Mouse (Mus musculus): ENCODE data around the gene Dpep1. TPM values are rescaled to one million over a fixed set of nuclear protein-coding genes. Genes with fewer than 3 reads are reported as not detected.

Dpep1 gene
- polyA plus RNA-seq, 2 experiments, result 3.9 to 5.1 TPM

GRCm38 (mm10) chr8:123248596-123248995, 62.6 kb downstream of the Dpep1 start:
- H3K4me2 ChIP-seq (replicated peaks; ENCODE audit: low read depth, low read length, severe bottlenecking), result no peak overlapping the region

GRCm38 (mm10) chr8:123250940-123251339, 64.9 kb downstream of the Dpep1 start:
- no peaks in the 10 kb centered on the region for H3K9me3 ChIP-seq (ENCODE audit: control insufficient read depth, low read length)
- no peak overlapping the region for H3K4me3 ChIP-seq (replicated peaks; ENCODE audit: low read length)
- H3K4me2 ChIP-seq (replicated peaks; ENCODE audit: low read depth, low read length, severe bottlenecking), result no peak overlapping the region
- WGBS, result 95% methylated on average over 5 of the region's 5 CpGs
- DNase-seq (ENCODE audit: low spot score), result no peak
- peaks cover 19% of the 10 kb centered on the region for H3K4me1 ChIP-seq (ENCODE audit: control insufficient read depth, insufficient read depth, low read length)
- no peaks in the 10 kb centered on the region for H3K27me3 ChIP-seq (ENCODE audit: control insufficient read depth, insufficient read depth, low read length)
- H3K27ac ChIP-seq (replicated peaks; ENCODE audit: low read depth, low read length), result no peak overlapping the region
- TF ChIP-seq POLR2A (IDR thresholded peaks at IDR 0.05; ENCODE audit: borderline replicate concordance, extremely low read depth, insufficient read depth, insufficient read length), result no peak
- no peak overlapping the region for H3K9ac ChIP-seq (ENCODE audit: low read depth, low read length, severe bottlenecking)
- H3K36me3 ChIP-seq (ENCODE audit: control insufficient read depth, insufficient read depth, low read length), result peaks cover 61% of the 10 kb centered on the region
- ATAC-seq (ENCODE audit: low FRiP score, low read depth), result no peak

More at GRCm38 (mm10) chr8:123248596-123248995, 62.6 kb downstream of the Dpep1 start:
- ATAC-seq (ENCODE audit: low FRiP score, low read depth) (no peak), DNase-seq (ENCODE audit: low spot score) (no peak)
- H3K4me3 ChIP-seq (replicated peaks; ENCODE audit: low read length), result no peak overlapping the region
- no peaks in the 10 kb centered on the region for H3K9me3 ChIP-seq (ENCODE audit: control insufficient read depth, low read length)
- no peak overlapping the region for H3K9ac ChIP-seq (ENCODE audit: low read depth, low read length, severe bottlenecking)
- WGBS, result 89% methylated on average over 8 of the region's 8 CpGs
- peaks cover 79% of the 10 kb centered on the region for H3K36me3 ChIP-seq (ENCODE audit: control insufficient read depth, insufficient read depth, low read length)
- H3K4me1 ChIP-seq (ENCODE audit: control insufficient read depth, insufficient read depth, low read length), result peaks cover 10% of the 10 kb centered on the region
- no peak for TF ChIP-seq POLR2A (IDR thresholded peaks at IDR 0.05; ENCODE audit: borderline replicate concordance, extremely low read depth, insufficient read depth, insufficient read length)
- no peak overlapping the region for H3K27ac ChIP-seq (replicated peaks; ENCODE audit: low read depth, low read length)
- H3K27me3 ChIP-seq (ENCODE audit: control insufficient read depth, insufficient read depth, low read length), result no peaks in the 10 kb centered on the region

Other genes with a start within 250 kb of the Dpep1 start
- gene Ankrd11, start 144.0 kb upstream of the Dpep1 start, polyA plus RNA-seq (2012; rRNA removed), result 65.3 and 71.3 TPM in 2 replicates
- gene Ankrd11, start 144.0 kb upstream of the Dpep1 start, polyA plus RNA-seq (2014; fragmentation: Nextera tagmentation; extraction: Ambion mirVana), result 83.7 and 102 TPM in 2 replicates
- 88.7 and 90.0 TPM in 2 replicates for gene Spg7, start 123.3 kb upstream of the Dpep1 start, polyA plus RNA-seq (2012; rRNA removed)
- 34.8 and 37.5 TPM in 2 replicates for gene Spg7, start 123.3 kb upstream of the Dpep1 start, polyA plus RNA-seq (2014; fragmentation: Nextera tagmentation; extraction: Ambion mirVana)
- 2,823 and 3,226 TPM in 2 replicates for gene Rpl13, start 83.9 kb upstream of the Dpep1 start, polyA plus RNA-seq (2012; rRNA removed)
- gene Rpl13, start 83.9 kb upstream of the Dpep1 start, polyA plus RNA-seq (2014; fragmentation: Nextera tagmentation; extraction: Ambion mirVana), result 1,836 and 1,953 TPM in 2 replicates
- 2.6 and 3.0 TPM in 2 replicates for gene Cpne7, start 68.9 kb upstream of the Dpep1 start, polyA plus RNA-seq (2012; rRNA removed)
- 0.50 and 0.86 TPM in 2 replicates for gene Cpne7, start 68.9 kb upstream of the Dpep1 start, polyA plus RNA-seq (2014; fragmentation: Nextera tagmentation; extraction: Ambion mirVana)
- 43.7 and 50.4 TPM in 2 replicates for gene Sult5a1, start 27.9 kb upstream of the Dpep1 start, polyA plus RNA-seq (2012; rRNA removed)
- gene Sult5a1, start 27.9 kb upstream of the Dpep1 start, polyA plus RNA-seq (2014; fragmentation: Nextera tagmentation; extraction: Ambion mirVana), result 31.7 and 33.2 TPM in 2 replicates
- gene Chmp1a, start 26.5 kb downstream of the Dpep1 start, polyA plus RNA-seq (2012; rRNA removed), result 93.6 and 110 TPM in 2 replicates
- 128 and 130 TPM in 2 replicates for gene Chmp1a, start 26.5 kb downstream of the Dpep1 start, polyA plus RNA-seq (2014; fragmentation: Nextera tagmentation; extraction: Ambion mirVana)
- 4.9 and 6.0 TPM in 2 replicates for gene Spata33, start 26.6 kb downstream of the Dpep1 start, polyA plus RNA-seq (2012; rRNA removed)
- gene Spata33, start 26.6 kb downstream of the Dpep1 start, polyA plus RNA-seq (2014; fragmentation: Nextera tagmentation; extraction: Ambion mirVana), result 4.0 and 6.6 TPM in 2 replicates
- gene Cdk10, start 38.6 kb downstream of the Dpep1 start, polyA plus RNA-seq (2012; rRNA removed), result 128 and 131 TPM in 2 replicates
- gene Cdk10, start 38.6 kb downstream of the Dpep1 start, polyA plus RNA-seq (2014; fragmentation: Nextera tagmentation; extraction: Ambion mirVana), result 32.9 and 39.9 TPM in 2 replicates
- 3.0 and 4.6 TPM in 2 replicates for gene Spata2l, start 50.0 kb downstream of the Dpep1 start, polyA plus RNA-seq (2012; rRNA removed)
- gene Spata2l, start 50.0 kb downstream of the Dpep1 start, polyA plus RNA-seq (2014; fragmentation: Nextera tagmentation; extraction: Ambion mirVana), result 4.6 and 5.4 TPM in 2 replicates
- 44.2 and 52.5 TPM in 2 replicates for gene Zfp276, start 68.0 kb downstream of the Dpep1 start, polyA plus RNA-seq (2012; rRNA removed)
- gene Zfp276, start 68.0 kb downstream of the Dpep1 start, polyA plus RNA-seq (2014; fragmentation: Nextera tagmentation; extraction: Ambion mirVana), result 19.9 and 27.9 TPM in 2 replicates
- gene Vps9d1, start 68.1 kb downstream of the Dpep1 start, polyA plus RNA-seq (2012; rRNA removed), result 86.1 and 140 TPM in 2 replicates
- 27.4 and 32.6 TPM in 2 replicates for gene Vps9d1, start 68.1 kb downstream of the Dpep1 start, polyA plus RNA-seq (2014; fragmentation: Nextera tagmentation; extraction: Ambion mirVana)
- 54.7 and 65.7 TPM in 2 replicates for gene Fanca, start 132.3 kb downstream of the Dpep1 start, polyA plus RNA-seq (2012; rRNA removed)
- 23.9 and 24.2 TPM in 2 replicates for gene Fanca, start 132.3 kb downstream of the Dpep1 start, polyA plus RNA-seq (2014; fragmentation: Nextera tagmentation; extraction: Ambion mirVana)
- gene Spire2, start 146.5 kb downstream of the Dpep1 start, polyA plus RNA-seq (2012; rRNA removed), result 1.2 TPM in 2 replicates
- gene Spire2, start 146.5 kb downstream of the Dpep1 start, polyA plus RNA-seq (2014; fragmentation: Nextera tagmentation; extraction: Ambion mirVana), result 0.67 and 1.2 TPM in 2 replicates
- 193 and 207 TPM in 2 replicates for gene Tcf25, start 187.5 kb downstream of the Dpep1 start, polyA plus RNA-seq (2012; rRNA removed)
- gene Tcf25, start 187.5 kb downstream of the Dpep1 start, polyA plus RNA-seq (2014; fragmentation: Nextera tagmentation; extraction: Ambion mirVana), result 153 and 155 TPM in 2 replicates
- 0.05 and 0.12 TPM in 2 replicates for gene Mc1r, start 220.9 kb downstream of the Dpep1 start, polyA plus RNA-seq (2012; rRNA removed)
- 0.06 and 0.17 TPM in 2 replicates for gene Mc1r, start 220.9 kb downstream of the Dpep1 start, polyA plus RNA-seq (2014; fragmentation: Nextera tagmentation; extraction: Ambion mirVana)
- gene Tubb3, start 225.2 kb downstream of the Dpep1 start, polyA plus RNA-seq (2012; rRNA removed), result 10.4 and 12.5 TPM in 2 replicates
- 3.4 and 3.7 TPM in 2 replicates for gene Tubb3, start 225.2 kb downstream of the Dpep1 start, polyA plus RNA-seq (2014; fragmentation: Nextera tagmentation; extraction: Ambion mirVana)
- gene Def8, start 237.3 kb downstream of the Dpep1 start, polyA plus RNA-seq (2012; rRNA removed), result 37.1 and 49.2 TPM in 2 replicates
- gene Def8, start 237.3 kb downstream of the Dpep1 start, polyA plus RNA-seq (2014; fragmentation: Nextera tagmentation; extraction: Ambion mirVana), result 42.2 and 42.7 TPM in 2 replicates

All from limb, embryonic 14.5 days (tissue).